In the genomic region with DNA sequence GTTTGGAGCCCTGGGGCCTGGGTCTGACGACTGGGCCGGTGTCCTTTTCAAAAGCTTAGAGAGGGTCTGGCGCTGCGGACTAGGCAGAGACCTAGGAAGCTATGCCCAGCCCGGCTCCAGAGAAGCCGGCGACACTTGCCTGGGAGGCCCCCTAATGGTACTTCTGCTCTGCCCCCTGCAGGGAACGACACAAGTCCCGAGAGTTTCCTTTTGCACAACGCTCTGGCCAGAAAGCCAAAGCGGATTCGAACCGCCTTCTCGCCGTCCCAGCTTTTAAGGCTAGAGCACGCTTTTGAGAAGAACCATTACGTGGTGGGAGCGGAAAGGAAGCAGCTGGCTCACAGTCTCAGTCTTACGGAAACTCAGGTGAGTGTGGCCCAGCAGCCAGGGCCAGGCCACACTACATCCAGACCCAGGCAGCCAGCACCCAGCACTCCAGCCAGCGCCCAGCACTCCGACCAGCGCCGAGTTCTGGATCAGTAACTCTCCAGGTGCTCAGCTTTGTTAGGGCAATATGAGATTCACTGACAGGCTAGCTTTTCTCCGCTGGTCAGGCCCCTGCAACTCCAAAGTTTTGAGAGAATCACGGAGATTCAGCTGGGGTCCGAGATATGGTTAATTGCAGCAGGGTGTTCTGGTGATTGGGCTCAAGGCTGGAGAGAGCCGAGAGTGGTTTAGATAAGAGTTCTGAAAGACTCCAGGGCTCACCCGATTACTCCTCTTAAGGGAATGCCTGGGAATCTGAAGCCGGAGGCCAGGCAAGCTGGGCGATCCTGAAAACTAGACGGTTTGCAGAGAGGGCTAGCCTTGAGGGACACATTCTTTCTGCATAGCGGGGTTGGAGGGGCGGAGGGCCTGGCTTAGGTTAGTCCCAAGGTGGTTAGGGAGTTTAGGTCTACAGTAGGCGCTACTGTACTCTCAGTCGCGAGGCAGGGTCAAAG, we compare ENCODE assay signal across 11 mouse cellular contexts. TPM values are rescaled to one million over a fixed set of nuclear protein-coding genes. Genes with fewer than 3 reads are reported as not detected.
A peak's percentile ranks its signal among the peaks of the same experiment; 100 is the strongest.
DNase-seq lines count a peak whose midpoint lies in the region; ATAC-seq and TF ChIP-seq lines count a peak whose summit lies in the region.
"Had no signal": no experiment of that assay in that cellular context is flagged by ENCODE, and none has a peak within 500 bp of the region (broad histone marks: within the 10 kb centered on the region; RNA-seq: fewer than 3 reads in every experiment).

No protein-coding gene starts in this region.

- WGBS in embryonic facial prominence, embryonic 15.5 days = 11% methylated on average over 36 of the region's 36 CpGs
- 3% methylated on average over 36 of the region's 36 CpGs for WGBS in kidney, postnatal 0 days
- 4% methylated on average over 36 of the region's 36 CpGs for WGBS in midbrain, postnatal 0 days

- H3K9me3 ChIP-seq in embryonic facial prominence, embryonic 15.5 days (replicated peaks) = no peaks in the 10 kb centered on the region
- no peaks in the 10 kb centered on the region for H3K9me3 ChIP-seq in kidney, postnatal 0 days (replicated peaks; ENCODE audit: low read length)
- H3K9me3 ChIP-seq in midbrain, postnatal 0 days (ENCODE audit: low read length) = no peaks in the 10 kb centered on the region

- no peak for DNase-seq in left cerebral cortex, adult 2 months (ENCODE audit: extremely low spot score in 1 of 2, low spot score in 2 of 2)
- DNase-seq in left cerebral cortex, postnatal 10 days (ENCODE audit: extremely low spot score in 1 of 2, low spot score in 2 of 2) = no peak
- DNase-seq in kidney, postnatal 0 days (ENCODE audit: low spot score) = peak; percentile 37
- no peak for DNase-seq in midbrain, postnatal 0 days (ENCODE audit: low spot score)
- no peak for DNase-seq in left cerebral cortex, postnatal 14 days (ENCODE audit: low spot score in 2 of 2)
- DNase-seq in heart, postnatal 25 days (ENCODE audit: low spot score) = no peak

- no peak for ATAC-seq in embryonic facial prominence, embryonic 15.5 days (ENCODE audit: insufficient number of reproducible peaks, low FRiP score, low TSS enrichment, low read depth)
- no peak for ATAC-seq in kidney, postnatal 0 days (replicated peaks; ENCODE audit: low FRiP score, low read depth)
- ATAC-seq in midbrain, postnatal 0 days (ENCODE audit: low FRiP score) = no peak
- ATAC-seq in inflammation-experienced regulatory T-cells, adult 6 months = no peak
- ATAC-seq: intestine, embryonic 16.5 days; lung, postnatal 0 days had no signal

- peaks cover 79% of the 10 kb centered on the region for H3K27me3 ChIP-seq in embryonic facial prominence, embryonic 15.5 days
- H3K27me3 ChIP-seq in kidney, postnatal 0 days (ENCODE audit: insufficient read depth, low read length) = peaks cover 30% of the 10 kb centered on the region
- H3K27me3 ChIP-seq in midbrain, postnatal 0 days (ENCODE audit: insufficient read depth, low read length) = peaks cover 72% of the 10 kb centered on the region

- TF ChIP-seq CTCF in left cerebral cortex, adult 2 months (IDR thresholded peaks at IDR 0.05) = no peak
- no peak for TF ChIP-seq CTCF in kidney, postnatal 0 days (IDR thresholded peaks at IDR 0.05; ENCODE audit: low read depth)
- no peak for TF ChIP-seq CTCF in midbrain, postnatal 0 days (IDR thresholded peaks at IDR 0.05)

- H3K9ac ChIP-seq in embryonic facial prominence, embryonic 15.5 days = peak overlapping the region; percentile 21; the same call in 1 of the 2 replicates
- peak overlapping the region; percentile 90 for H3K9ac ChIP-seq in kidney, postnatal 0 days (ENCODE audit: low read depth, low read length)
- peak overlapping the region; percentile 25 for H3K9ac ChIP-seq in midbrain, postnatal 0 days (replicated peaks; ENCODE audit: low read length, poor library complexity, severe bottlenecking)

- no peaks in the 10 kb centered on the region for H3K36me3 ChIP-seq in embryonic facial prominence, embryonic 15.5 days
- H3K36me3 ChIP-seq in kidney, postnatal 0 days (ENCODE audit: insufficient read depth, low read length) = no peaks in the 10 kb centered on the region
- H3K36me3 ChIP-seq in midbrain, postnatal 0 days (ENCODE audit: insufficient read depth, low read length) = no peaks in the 10 kb centered on the region
- H3K36me3 ChIP-seq: G1E had no signal

- intact Hi-C loops in left cerebral cortex, adult 2 months (cut with DNase I) = loop anchor here (10.0 kb wide), 2 partner anchors 267 to 297 kb away; no protein-coding TSS in a partner anchor
- intact Hi-C loops in left cerebral cortex, postnatal 10 days (cut with DNase I) = loop anchor here (5.0 kb wide), 1 partner anchor 481 kb away; the partner anchor contains the start of gene Rab11fip2
- intact Hi-C loops in left cerebral cortex, postnatal 14 days (cut with DNase I) = loop anchor here (10.0 kb wide), 1 partner anchor 297 kb away; no protein-coding TSS in a partner anchor
- intact Hi-C loops in heart, postnatal 25 days (cut with DNase I) = no loop called here

- H3K4me1 ChIP-seq in embryonic facial prominence, embryonic 15.5 days = peaks cover 25% of the 10 kb centered on the region
- no peaks in the 10 kb centered on the region; the same call in 1 of the 2 replicates for H3K4me1 ChIP-seq in kidney, postnatal 0 days (replicated peaks; ENCODE audit: insufficient read depth, low read length)
- no peaks in the 10 kb centered on the region for H3K4me1 ChIP-seq in midbrain, postnatal 0 days (ENCODE audit: insufficient read depth, low read length)

- H3K4me2 ChIP-seq in embryonic facial prominence, embryonic 15.5 days (replicated peaks) = peak overlapping the region; percentile 60
- peak overlapping the region; percentile 61 for H3K4me2 ChIP-seq in kidney, postnatal 0 days (ENCODE audit: low read length)
- H3K4me2 ChIP-seq in midbrain, postnatal 0 days (ENCODE audit: low read depth, low read length, poor library complexity, severe bottlenecking) = peak overlapping the region; percentile 32

- H3K4me3 ChIP-seq in left cerebral cortex, adult 2 months = peak overlapping the region; percentile 15; the same call in 1 of the 2 replicates
- H3K4me3 ChIP-seq in embryonic facial prominence, embryonic 15.5 days (replicated peaks) = peak overlapping the region; percentile 47
- H3K4me3 ChIP-seq in kidney, postnatal 0 days (replicated peaks; ENCODE audit: low read depth, low read length) = peak overlapping the region; percentile 64
- peak overlapping the region; percentile 42 for H3K4me3 ChIP-seq in midbrain, postnatal 0 days (ENCODE audit: low read depth, low read length)

- H3K27ac ChIP-seq in left cerebral cortex, adult 2 months = no peak overlapping the region
- peak overlapping the region; percentile 53 for H3K27ac ChIP-seq in embryonic facial prominence, embryonic 15.5 days (replicated peaks)
- H3K27ac ChIP-seq in kidney, postnatal 0 days = peak overlapping the region; percentile 95
- H3K27ac ChIP-seq in midbrain, postnatal 0 days (ENCODE audit: low read depth, low read length) = peak overlapping the region; percentile 27; the same call in 1 of the 2 replicates

RNA-seq across cellular contexts. Expression of gene Emx2, which starts 3.6 kb away (rescaled TPM):
- 10 to 100 TPM; 14.5 to 15.6 TPM for total RNA-seq in left cerebral cortex, adult 2 months (2021)
- 10 to 100 TPM in 1 of 2 experiments, 1 to 10 TPM in 1; 9.0 to 10.2 TPM for total RNA-seq in left cerebral cortex, postnatal 10 days (2021)
- 15.6 and 18.2 TPM in 2 replicates for polyA plus RNA-seq in embryonic facial prominence, embryonic 15.5 days (2015; fragmentation: Nextera tagmentation; extraction: Ambion mirVana)
- polyA plus RNA-seq in kidney, postnatal 0 days (2015; fragmentation: Nextera tagmentation; extraction: Ambion mirVana) = 24.2 and 25.4 TPM in 2 replicates
- total RNA-seq in midbrain, postnatal 0 days (2014; rRNA removed) = 6.1 and 6.6 TPM in 2 replicates
- polyA plus RNA-seq in midbrain, postnatal 0 days (2015; fragmentation: Nextera tagmentation; extraction: Ambion mirVana) = 10.3 and 10.5 TPM in 2 replicates
- total RNA-seq in left cerebral cortex, postnatal 14 days (2021) = 10 to 100 TPM; 10.6 to 10.9 TPM
- total RNA-seq in heart, postnatal 25 days (2021) = not detected
- polyA plus RNA-seq in inflammation-experienced regulatory T-cells, adult 6 months (2017; shearing (Covaris generic)) = not detected
- polyA plus RNA-seq: G1E; intestine, embryonic 16.5 days; lung, postnatal 0 days had no signal

Comparison
In these comparisons a context has a peak if more than half of its experiments do, and no peak if none do; other contexts are left out.
1. H3K9ac ChIP-seq: peak in every context shown above with its lines; median percentile 90 in kidney, postnatal 0 days; 25 in midbrain, postnatal 0 days; 21 in embryonic facial prominence, embryonic 15.5 days.